Mouse (Mus musculus) CH12.LX (cell line): ENCODE results near the gene Emc10.

Experiments
- CHD2 ChIP-seq: IDR thresholded peaks from 2 replicates; pipeline ENCODE4 v1.6.1; 2011; ENCODE audit warnings: low read length, improper control_type of control experiment
- CTCF ChIP-seq, 2 experiments: IDR thresholded peaks in 1 of 2; conservative IDR thresholded peaks in 1 of 2; 2 replicates each; pipeline ENCODE4 v1.5.1; 2011 to 2012; ENCODE audit warnings: low read depth in 2 of 2, low read length in 2 of 2, improper control_type of control experiment in 1 of 2, inconsistent platforms in 1 of 2, mild to moderate bottlenecking in 1 of 2, moderate library complexity in 1 of 2
- E2F4 ChIP-seq: IDR thresholded peaks from 2 replicates; pipeline ENCODE4 v1.6.1; 2011; ENCODE audit warnings: low read depth, low read length, improper control_type of control experiment; ENCODE audit not compliant: insufficient replicate concordance
- ETS1 ChIP-seq: conservative IDR thresholded peaks from 2 replicates; pipeline ENCODE4 v1.6.1; 2012; ENCODE audit warnings: low read depth, mild to moderate bottlenecking, inconsistent platforms, low read length, improper control_type of control experiment, moderate library complexity
- MAFK ChIP-seq: IDR thresholded peaks from 2 replicates; pipeline ENCODE4 v1.6.1; 2011; ENCODE audit warnings: low read length, improper control_type of control experiment; ENCODE audit not compliant: insufficient replicate concordance
- MEF2A ChIP-seq: IDR thresholded peaks from 2 replicates; pipeline ENCODE4 v1.6.1; 2014; ENCODE audit warnings: low read depth, mild to moderate bottlenecking, inconsistent platforms, low read length, improper control_type of control experiment, borderline replicate concordance
- POLR2A ChIP-seq: IDR thresholded peaks from 2 replicates; pipeline ENCODE4 v1.6.1; 2011; ENCODE audit warnings: low read depth, mild to moderate bottlenecking, improper control_type of control experiment, low read length
- TBP ChIP-seq: conservative IDR thresholded peaks from 2 replicates; pipeline ENCODE4 v1.6.1; 2011; ENCODE audit warnings: low read depth, low read length, improper control_type of control experiment
- ZKSCAN1 ChIP-seq: IDR thresholded peaks from 2 replicates; pipeline ENCODE4 v1.6.1; 2012; ENCODE audit warnings: low read depth, inconsistent platforms, low read length, improper control_type of control experiment, borderline replicate concordance

- TF ChIP-seq POLR2A (no peak), TBP (no peak), MEF2A (no peak), MAFK (no peak), E2F4 (no peak), CTCF (conservative IDR thresholded peaks at IDR 0.05 in 1 of 2, IDR thresholded peaks at IDR 0.05 in 1 of 2; ENCODE audit: low read depth in 2 of 2, low read length in 2 of 2) (no peak), ZKSCAN1 (no peak), ETS1 (no peak), CHD2 (no peak)
These were observed 33.3 kb downstream of the Emc10 start for GRCm38 (mm10) chr7:44463056-44463425.
